Mouse (Mus musculus): ENCODE results near the gene Slc37a4.

DNA sequence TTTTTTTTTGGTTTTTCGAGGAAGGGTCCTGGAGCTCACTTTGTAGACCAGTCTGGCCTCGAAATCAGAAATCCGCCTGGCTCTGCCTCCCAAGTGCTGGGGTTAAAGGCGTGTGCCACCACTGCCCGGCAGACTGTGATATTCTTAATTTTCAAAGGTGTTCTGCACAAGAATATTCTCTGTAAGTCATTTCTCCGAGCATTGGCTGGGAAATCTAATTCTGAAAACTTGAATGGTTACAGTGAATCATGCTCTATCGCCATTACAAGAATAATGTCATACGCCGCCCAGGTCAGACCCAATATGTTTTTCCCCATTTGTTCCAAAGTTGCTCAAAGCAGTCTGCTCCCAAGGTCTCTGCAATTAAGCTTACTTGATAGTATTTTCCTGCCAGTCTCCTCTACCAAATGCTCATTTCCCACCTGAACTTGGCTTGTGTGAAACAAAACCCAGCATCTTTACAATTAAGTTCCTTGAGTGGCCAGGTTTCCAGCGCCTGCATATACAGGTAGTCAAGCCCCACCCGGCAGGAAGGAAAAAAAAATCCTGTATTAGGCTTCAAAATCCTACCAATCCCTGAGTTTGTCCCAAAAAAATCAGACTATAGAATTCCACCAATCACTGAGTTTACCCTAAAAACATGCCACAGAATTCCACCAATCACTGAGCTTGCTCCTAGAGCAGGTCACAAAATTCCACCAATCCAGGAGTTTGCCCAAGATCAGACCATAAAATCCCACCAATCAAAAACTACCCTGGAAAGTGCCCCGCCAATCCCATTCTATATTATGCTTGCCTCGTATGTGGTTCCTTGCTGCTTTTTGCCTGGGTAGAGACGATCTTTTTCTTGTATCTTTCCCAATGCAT lies 22.1 kb downstream of the Slc37a4 start, which contains the start of gene Ccdc84:
- TF ChIP-seq POLR2A (IDR thresholded peaks at IDR 0.05; ENCODE audit: low read depth, low read length): no peak
- TF ChIP-seq CTCF (IDR thresholded peaks at IDR 0.05; ENCODE audit: extremely low read depth, insufficient read length, insufficient replicate concordance, low read depth, low read length): no peak
